Mouse (Mus musculus) embryo, embryonic 11 days (tissue): ENCODE results near the gene Acan.

Experiments
- DNase-seq: peaks from one replicate; pipeline ENCODE4 v3.0.0-alpha.2; 2015

Acan gene

GRCm38 (mm10) chr7:79053383-79053889 lies at the start of gene Acan:
TSS of gene Acan (plus strand) at chr7:79053483.
- peak; percentile 28 for DNase-seq

GRCm38 (mm10) chr7:79021293-79021905 lies 31.9 kb upstream of the Acan start:
- peak; percentile 4 for DNase-seq

- DNase-seq, result no peak
Measured at GRCm38 (mm10) chr7:79029138-79029537, 24.1 kb upstream of the Acan start.

GRCm38 (mm10) chr7:79033745-79034144 lies 19.5 kb upstream of the Acan start:
- DNase-seq, result no peak

GRCm38 (mm10) chr7:79034521-79034920 lies 18.8 kb upstream of the Acan start:
- no peak for DNase-seq

GRCm38 (mm10) chr7:79052081-79052480 lies 1.2 kb upstream of the Acan start:
- DNase-seq, result no peak

GRCm38 (mm10) chr7:79052521-79053382 lies 531 bp upstream of the Acan start:
- DNase-seq, result peak; percentile 55

GRCm38 (mm10) chr7:79054111-79054510 lies 828 bp downstream of the Acan start:
- DNase-seq, result peak; percentile 18

- peak; percentile 22 for DNase-seq
Measured at GRCm38 (mm10) chr7:79058546-79058945, 5.3 kb downstream of the Acan start.

- DNase-seq, result no peak
Measured at GRCm38 (mm10) chr7:79067466-79067865, 14.2 kb downstream of the Acan start.

GRCm38 (mm10) chr7:79068231-79068630 lies 14.9 kb downstream of the Acan start:
- DNase-seq, result no peak

GRCm38 (mm10) chr7:79079212-79079611 lies 25.9 kb downstream of the Acan start:
- DNase-seq, result no peak

GRCm38 (mm10) chr7:79080572-79081399 lies 27.5 kb downstream of the Acan start:
- peak; percentile 87 for DNase-seq

- DNase-seq, result no peak
Measured at GRCm38 (mm10) chr7:79089111-79089510, 35.8 kb downstream of the Acan start.

GRCm38 (mm10) chr7:79096492-79096891 lies 43.2 kb downstream of the Acan start:
- no peak for DNase-seq

- no peak for DNase-seq
Measured at GRCm38 (mm10) chr7:79113848-79114247, 60.6 kb downstream of the Acan start.

GRCm38 (mm10) chr7:79123465-79123864 lies 70.2 kb downstream of the Acan start:
- no peak for DNase-seq

- DNase-seq, result peak; percentile 60
Measured at GRCm38 (mm10) chr7:79129883-79130282, 76.6 kb downstream of the Acan start.

GRCm38 (mm10) chr7:79130385-79130784 lies 77.1 kb downstream of the Acan start:
- DNase-seq, result peak; percentile 37

- peak; percentile 70 for DNase-seq
Measured at GRCm38 (mm10) chr7:79130843-79131444, 77.7 kb downstream of the Acan start, which contains the start of gene Hapln3. TSS of gene Hapln3 (minus strand) at chr7:79131018.

GRCm38 (mm10) chr7:79133391-79133790 lies 80.1 kb downstream of the Acan start:
- DNase-seq, result no peak

- DNase-seq, result no peak
Measured at GRCm38 (mm10) chr7:79139328-79139824, 86.1 kb downstream of the Acan start.
